Mouse (Mus musculus) neural tube, embryonic 12.5 days (tissue): ENCODE results near the gene Hist2h2ab. TPM values are rescaled to one million over a fixed set of nuclear protein-coding genes. Genes with fewer than 3 reads are reported as not detected.
"Not testable (repeated sequence)": the region's sequence is repeated elsewhere in the genome, so short reads cannot be mapped to it uniquely, and the experiment has no call there.

ENCODE experiments used
- ATAC-seq: fragments of 200-750 bp; cut with Nextera tagmentation; 2 replicates; pipeline ENCODE4 v1.8.0; 2017; ENCODE audit warnings: low read depth, mild to moderate bottlenecking, moderate TSS enrichment, moderate library complexity; ENCODE audit not compliant: low FRiP score
- H3K27ac ChIP-seq: fragments of 300-500 bp; sonication (generic); 2 replicates; pipeline ENCODE4 v1.5.1; 2016
- H3K27me3 ChIP-seq: fragments of 300-500 bp; sonication (generic); replicated peaks from 2 replicates; pipeline ENCODE4 v1.6.1; 2016; ENCODE audit warnings: mild to moderate bottlenecking
- H3K36me3 ChIP-seq: fragments of 300-500 bp; sonication (generic); 2 replicates; pipeline ENCODE4 v1.6.1; 2016; ENCODE audit warnings: mild to moderate bottlenecking
- H3K4me1 ChIP-seq: fragments of 300-500 bp; sonication (generic); 2 replicates; pipeline ENCODE4 v1.6.1; 2016
- H3K4me2 ChIP-seq: fragments of 300-500 bp; sonication (generic); replicated peaks from 2 replicates; pipeline ENCODE4 v1.6.1; 2016; ENCODE audit warnings: mild to moderate bottlenecking
- H3K4me3 ChIP-seq: fragments of 300-500 bp; sonication (generic); 2 replicates; pipeline ENCODE4 v1.5.1; 2016
- H3K9ac ChIP-seq: fragments of 300-500 bp; sonication (generic); 2 replicates; pipeline ENCODE4 v1.6.1; 2016; ENCODE audit warnings: mild to moderate bottlenecking
- H3K9me3 ChIP-seq: fragments of 300-500 bp; sonication (generic); 2 replicates; pipeline ENCODE4 v1.6.1; 2016; ENCODE audit warnings: mild to moderate bottlenecking
- WGBS: fragments of 180-500 bp; shearing (Covaris S2); methylation state at CpG from one replicate; pipeline ENCODE4 v1.1.7; 2016; 5-methylcytosine and 5-hydroxymethylcytosine counted together
- polyA plus RNA-seq: library from polyadenylated mRNA; unstranded; fragments of >200 nt; fragmentation: Nextera tagmentation; extraction: Ambion mirVana; gene quantifications from 2 replicates; pipeline ENCODE4 v1.2.1, GENCODE M21; 2016

Hist2h2ab gene
- polyA plus RNA-seq, 1 experiment from 2014 or later, result 1.7 TPM

GRCm38 (mm10) chr3:96199731-96200130 is 19.9 kb upstream of the Hist2h2ab start:
- ATAC-seq, result no peak
- Histone ChIP-seq H3K4me3 (no peak overlapping the region), H3K36me3 (no peaks in the 10 kb centered on the region), H3K4me2 (no peak overlapping the region), H3K9ac (no peak overlapping the region), H3K4me1 (peaks cover 11% of the 10 kb centered on the region), H3K27ac (no peak overlapping the region), H3K9me3 (no peaks in the 10 kb centered on the region), H3K27me3 (no peaks in the 10 kb centered on the region)
- 79% methylated on average over 2 of the region's 2 CpGs for WGBS

- Histone ChIP-seq H3K36me3 (no peaks in the 10 kb centered on the region), H3K9me3 (no peaks in the 10 kb centered on the region), H3K4me2 (no peak overlapping the region), H3K4me1 (no peaks in the 10 kb centered on the region), H3K27me3 (no peaks in the 10 kb centered on the region), H3K9ac (no peak overlapping the region), H3K27ac (no peak overlapping the region), H3K4me3 (no peak overlapping the region)
- ATAC-seq, result no peak
- 87% methylated on average over 3 of the region's 3 CpGs for WGBS
Observed at GRCm38 (mm10) chr3:96207819-96208218, 11.8 kb upstream of the Hist2h2ab start.

GRCm38 (mm10) chr3:96209242-96209641 is 10.4 kb upstream of the Hist2h2ab start:
- H3K4me1 ChIP-seq, result no peaks in the 10 kb centered on the region
- H3K9me3 ChIP-seq, result no peaks in the 10 kb centered on the region
- H3K27me3 ChIP-seq, result no peaks in the 10 kb centered on the region
- H3K4me3 ChIP-seq, result no peak overlapping the region
- no peaks in the 10 kb centered on the region for H3K36me3 ChIP-seq
- no peak overlapping the region for H3K27ac ChIP-seq
- ATAC-seq, result no peak
- no peak overlapping the region for H3K9ac ChIP-seq
- WGBS, result 25% methylated on average over 15 of the region's 15 CpGs
- no peak overlapping the region for H3K4me2 ChIP-seq

GRCm38 (mm10) chr3:96219191-96219641 is 449 bp upstream of the Hist2h2ab start:
- Histone ChIP-seq H3K9ac (peak overlapping the region; percentile 53), H3K9me3 (no peaks in the 10 kb centered on the region), H3K4me1 (peaks cover 17% of the 10 kb centered on the region; the same call in 1 of the 2 replicates), H3K4me3 (peak overlapping the region; percentile 65), H3K36me3 (no peaks in the 10 kb centered on the region), H3K27me3 (no peaks in the 10 kb centered on the region), H3K27ac (peak overlapping the region; percentile 46), H3K4me2 (peak overlapping the region; percentile 80)
- ATAC-seq, result peak; percentile 52
- under 1% methylated on average over 12 of the region's 12 CpGs for WGBS

GRCm38 (mm10) chr3:96220131-96220764 is 583 bp downstream of the Hist2h2ab start:
- ATAC-seq, result peak; percentile 37
- H3K27me3 ChIP-seq, result not testable (repeated sequence)

GRCm38 (mm10) chr3:96220765-96221639 is 1.3 kb downstream of the Hist2h2ab start, which contains the start of the genes Hist2h2ac and Hist2h2be:
Hist2h2ac (minus strand) TSS chr3:96220880.
Hist2h2be (plus strand) TSS chr3:96221119.
- H3K27ac ChIP-seq, result peak within 1 kb of the TSS; percentile 94
- peak; percentile 77 for ATAC-seq
- H3K27me3 ChIP-seq, result no peaks in the 10 kb centered on the region
- H3K4me3 ChIP-seq, result peak within 1 kb of the TSS; percentile 65
- peak within 1 kb of the TSS; percentile 80 for H3K4me2 ChIP-seq
- H3K9ac ChIP-seq, result peak within 1 kb of the TSS; percentile 73
- H3K4me1 ChIP-seq, result peaks cover 17% of the 10 kb centered on the region; the same call in 1 of the 2 replicates
- H3K9me3 ChIP-seq, result no peaks in the 10 kb centered on the region
- no peaks in the 10 kb centered on the region for H3K36me3 ChIP-seq
- under 1% methylated on average over 43 of the region's 43 CpGs for WGBS

More at GRCm38 (mm10) chr3:96220131-96220764, 583 bp downstream of the Hist2h2ab start:
- H3K4me1 ChIP-seq, result peaks cover 17% of the 10 kb centered on the region; the same call in 1 of the 2 replicates
- peak overlapping the region; percentile 65 for H3K4me3 ChIP-seq
- peak overlapping the region; percentile 73 for H3K9ac ChIP-seq
- peak overlapping the region; percentile 94 for H3K27ac ChIP-seq
- peak overlapping the region; percentile 80 for H3K4me2 ChIP-seq
- not testable (repeated sequence) for H3K36me3 ChIP-seq, H3K9me3 ChIP-seq
- under 1% methylated on average over 32 of the region's 47 CpGs for WGBS

GRCm38 (mm10) chr3:96221640-96222038 is 2.0 kb downstream of the Hist2h2ab start:
- Histone ChIP-seq H3K9me3 (no peaks in the 10 kb centered on the region), H3K36me3 (no peaks in the 10 kb centered on the region), H3K4me2 (peak overlapping the region; percentile 80), H3K4me3 (peak overlapping the region; percentile 65), H3K27me3 (no peaks in the 10 kb centered on the region), H3K4me1 (peaks cover 17% of the 10 kb centered on the region; the same call in 1 of the 2 replicates), H3K9ac (peak overlapping the region; percentile 73), H3K27ac (peak overlapping the region; percentile 94)
- ATAC-seq, result no peak
- 20% methylated on average over 9 of the region's 9 CpGs for WGBS

- 93% methylated on average over 4 of the region's 4 CpGs for WGBS
- no peak overlapping the region for H3K27ac ChIP-seq
- no peak overlapping the region for H3K9ac ChIP-seq
- no peak overlapping the region for H3K4me3 ChIP-seq
- peak overlapping the region; percentile 80; the same call in 1 of the 2 replicates for H3K4me2 ChIP-seq
- H3K4me1 ChIP-seq, result peaks cover 17% of the 10 kb centered on the region; the same call in 1 of the 2 replicates
- no peaks in the 10 kb centered on the region for H3K9me3 ChIP-seq
- ATAC-seq, result no peak
- H3K36me3 ChIP-seq, result no peaks in the 10 kb centered on the region
- H3K27me3 ChIP-seq, result no peaks in the 10 kb centered on the region
Observed at GRCm38 (mm10) chr3:96222774-96223173, 3.1 kb downstream of the Hist2h2ab start.

GRCm38 (mm10) chr3:96225421-96225820 is 5.8 kb downstream of the Hist2h2ab start:
- Histone ChIP-seq H3K4me3 (no peak overlapping the region), H3K27ac (no peak overlapping the region), H3K9ac (no peak overlapping the region), H3K4me2 (no peak overlapping the region), H3K4me1 (peaks cover 10% of the 10 kb centered on the region; the same call in 1 of the 2 replicates), H3K36me3 (no peaks in the 10 kb centered on the region), H3K27me3 (no peaks in the 10 kb centered on the region), H3K9me3 (no peaks in the 10 kb centered on the region)
- WGBS, result 13% methylated on average over 2 of the region's 2 CpGs
- ATAC-seq, result no peak

- Histone ChIP-seq H3K27ac (no peak overlapping the region), H3K27me3 (no peaks in the 10 kb centered on the region), H3K4me2 (no peak overlapping the region), H3K4me3 (no peak overlapping the region), H3K9me3 (no peaks in the 10 kb centered on the region), H3K36me3 (no peaks in the 10 kb centered on the region), H3K9ac (no peak overlapping the region), H3K4me1 (no peaks in the 10 kb centered on the region; the same call in 1 of the 2 replicates)
- no peak for ATAC-seq
- WGBS, result 79% methylated on average over 8 of the region's 8 CpGs
Observed at GRCm38 (mm10) chr3:96226695-96227648, 7.3 kb downstream of the Hist2h2ab start.

- no peaks in the 10 kb centered on the region for H3K4me1 ChIP-seq
- no peaks in the 10 kb centered on the region for H3K9me3 ChIP-seq
- ATAC-seq, result no peak
- H3K9ac ChIP-seq, result no peak overlapping the region
- H3K36me3 ChIP-seq, result no peaks in the 10 kb centered on the region
- WGBS, result 71% methylated on average over 2 of the region's 2 CpGs
- no peak overlapping the region for H3K27ac ChIP-seq
- no peaks in the 10 kb centered on the region for H3K27me3 ChIP-seq
- no peak overlapping the region for H3K4me2 ChIP-seq
- H3K4me3 ChIP-seq, result no peak overlapping the region
Observed at GRCm38 (mm10) chr3:96228828-96229227, 9.2 kb downstream of the Hist2h2ab start.
